Mouse (Mus musculus): ENCODE data around the gene Mvp.

DNA sequence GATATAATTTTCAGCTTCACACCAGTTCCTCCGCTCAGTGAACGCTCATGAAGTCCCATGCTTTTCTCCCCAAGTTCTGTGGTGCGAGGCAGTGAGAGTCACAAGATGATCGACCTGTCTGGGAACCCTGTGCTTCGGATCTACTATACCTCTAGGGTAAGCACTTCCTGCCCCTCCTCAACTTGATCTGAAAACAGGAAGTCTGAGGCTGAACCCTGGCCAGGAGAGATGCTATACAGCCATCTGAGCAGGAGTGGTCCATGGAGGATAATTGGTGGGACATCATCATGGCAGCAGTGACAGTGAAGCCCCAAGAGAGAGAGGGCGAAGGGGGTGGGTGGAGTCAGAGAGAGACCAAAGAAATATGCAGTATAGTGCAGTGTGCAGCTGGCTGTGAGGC, 35.6 kb downstream of the Mvp start:
- TF ChIP-seq POLR2A (IDR thresholded peaks at IDR 0.05; ENCODE audit: low read depth, low read length) (no peak; the same call in 1 of the 2 replicates), CTCF (IDR thresholded peaks at IDR 0.05; ENCODE audit: extremely low read depth, insufficient read depth, insufficient read length, insufficient replicate concordance) (no peak)
